Mouse (Mus musculus) neural tube, embryonic 15.5 days (tissue): ENCODE measurements around the gene Lce3b. TPM values are rescaled to one million over a fixed set of nuclear protein-coding genes. Genes with fewer than 3 reads are reported as not detected.

Source experiments
- polyA plus RNA-seq: library from polyadenylated mRNA; unstranded; fragments of >200 nt; fragmentation: Nextera tagmentation; extraction: Ambion mirVana; gene quantifications from 2 replicates; pipeline ENCODE4 v1.2.1, GENCODE M21; 2015

Lce3b gene
- polyA plus RNA-seq, 1 experiment from 2014 or later: not detected

Other genes starting within 250 kb of the Lce3b start
- not detected in 2 replicates for gene Lce1d, start 245.8 kb upstream of the Lce3b start, polyA plus RNA-seq
- gene Lce1e, start 223.9 kb upstream of the Lce3b start, polyA plus RNA-seq: not detected in 2 replicates
- not detected in 2 replicates for gene Lce1f, start 212.6 kb upstream of the Lce3b start, polyA plus RNA-seq
- not detected in 2 replicates for gene Gm38119, start 193.9 kb upstream of the Lce3b start, polyA plus RNA-seq
- not detected in 2 replicates for gene Lce1g, start 180.6 kb upstream of the Lce3b start, polyA plus RNA-seq
- gene Lce1h, start 167.9 kb upstream of the Lce3b start, polyA plus RNA-seq: not detected in 2 replicates
- gene Lce1i, start 154.1 kb upstream of the Lce3b start, polyA plus RNA-seq: not detected in 2 replicates
- not detected in 2 replicates for gene Lce1j, start 142.5 kb upstream of the Lce3b start, polyA plus RNA-seq
- gene Lce1k, start 125.1 kb upstream of the Lce3b start, polyA plus RNA-seq: not detected in 2 replicates
- not detected in 2 replicates for gene Kprp, start 105.7 kb upstream of the Lce3b start, polyA plus RNA-seq
- not detected in 2 replicates for gene Lce1l, start 81.7 kb upstream of the Lce3b start, polyA plus RNA-seq
- gene 2310050C09Rik, start 62.8 kb upstream of the Lce3b start, polyA plus RNA-seq: not detected in 2 replicates
- not detected in 2 replicates for gene Lce3a, start 6.7 kb upstream of the Lce3b start, polyA plus RNA-seq
- not detected in 2 replicates for gene Lce3c, start 11.5 kb downstream of the Lce3b start, polyA plus RNA-seq
- gene Lce3d, start 24.4 kb downstream of the Lce3b start, polyA plus RNA-seq: not detected in 2 replicates
- gene Lce3e, start 34.1 kb downstream of the Lce3b start, polyA plus RNA-seq: not detected in 2 replicates
- not detected in 2 replicates for gene Lce3f, start 59.2 kb downstream of the Lce3b start, polyA plus RNA-seq
- gene Crct1, start 82.7 kb downstream of the Lce3b start, polyA plus RNA-seq: 0.88 and 0.97 TPM in 2 replicates
- gene Lce1m, start 86.1 kb downstream of the Lce3b start, polyA plus RNA-seq: not detected in 2 replicates
- not detected in 2 replicates for gene Gm4858, start 135.8 kb downstream of the Lce3b start, polyA plus RNA-seq
- not detected in 2 replicates for gene Crnn, start 211.8 kb downstream of the Lce3b start, polyA plus RNA-seq